Mouse (Mus musculus): ENCODE data around the gene Abcb10. TPM values are rescaled to one million over a fixed set of nuclear protein-coding genes. Genes with fewer than 3 reads are reported as not detected.
"Not testable (repeated sequence)": the region's sequence is repeated elsewhere in the genome, so short reads cannot be mapped to it uniquely, and the experiment has no call there.

Gene Abcb10
- 10 to 100 TPM; 15.6 to 18.1 TPM for total RNA-seq (2021)

- DNase-seq (ENCODE audit: low spot score in 2 of 2) = peak; percentile 80 to 82
- intact Hi-C loops (cut with DNase I) = loop anchor here (2.0 kb wide), 1 partner anchor 38 kb away; the partner anchor contains the start of genes Taf5l and Urb2
These were observed at the start of gene Abcb10 for GRCm38 (mm10) chr8:123982826-123983400. Gene Abcb10 (minus strand): TSS chr8:123983122.

- intact Hi-C loops (cut with DNase I) = no loop called here
- DNase-seq (ENCODE audit: low spot score in 2 of 2) = no peak
These were observed 44.9 kb upstream of the Abcb10 start for GRCm38 (mm10) chr8:124027831-124028230.

GRCm38 (mm10) chr8:124026265-124026664, 43.3 kb upstream of the Abcb10 start:
- intact Hi-C loops (cut with DNase I); DNase-seq (ENCODE audit: low spot score in 2 of 2): not testable (repeated sequence)

GRCm38 (mm10) chr8:124021237-124022227, 38.6 kb upstream of the Abcb10 start, which contains the start of the genes Taf5l and Urb2:
Gene Taf5l (minus strand): TSS chr8:124021397.
Gene Urb2 (plus strand): TSS chr8:124021508.
- DNase-seq (ENCODE audit: low spot score in 2 of 2) = peak; percentile 92 to 96
- intact Hi-C loops (cut with DNase I) = loop anchor here (2.0 to 5.0 kb wide), 2 partner anchors 39 to 74 kb away; partner anchors contain the start of genes Abcb10 and Nup133

- DNase-seq (ENCODE audit: low spot score in 2 of 2) = peak in 1 of 2 experiments; percentile 31
- intact Hi-C loops (cut with DNase I) = loop anchor here (2.0 to 5.0 kb wide), 2 partner anchors 38 to 73 kb away; partner anchors contain the start of genes Abcb10 and Nup133
These were observed 37.7 kb upstream of the Abcb10 start for GRCm38 (mm10) chr8:124020439-124021236.

DNA sequence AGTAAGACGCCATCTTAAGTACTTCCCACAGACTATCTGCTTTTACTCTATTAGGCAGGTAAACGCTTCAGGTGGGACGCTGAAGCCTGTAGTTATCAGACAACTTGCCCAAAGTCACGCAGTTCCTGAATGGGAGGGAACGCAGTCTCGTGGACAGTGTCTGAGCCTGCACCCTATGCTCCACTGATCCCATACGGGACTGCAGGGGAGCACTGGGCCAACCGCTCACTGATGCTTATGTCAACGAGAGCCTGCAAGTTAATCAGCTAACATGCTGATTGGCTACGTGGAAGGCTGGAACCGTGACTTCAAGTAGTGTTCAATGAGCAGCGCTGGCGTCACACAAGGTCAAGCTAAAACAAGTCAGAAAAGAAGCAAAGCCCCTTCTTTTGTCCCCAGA, 36.9 kb upstream of the Abcb10 start:
- no peak for DNase-seq (ENCODE audit: low spot score in 2 of 2)
- intact Hi-C loops (cut with DNase I) = loop anchor here (2.0 to 5.0 kb wide), 2 partner anchors 37 to 72 kb away; partner anchors contain the start of genes Abcb10 and Nup133

DNA sequence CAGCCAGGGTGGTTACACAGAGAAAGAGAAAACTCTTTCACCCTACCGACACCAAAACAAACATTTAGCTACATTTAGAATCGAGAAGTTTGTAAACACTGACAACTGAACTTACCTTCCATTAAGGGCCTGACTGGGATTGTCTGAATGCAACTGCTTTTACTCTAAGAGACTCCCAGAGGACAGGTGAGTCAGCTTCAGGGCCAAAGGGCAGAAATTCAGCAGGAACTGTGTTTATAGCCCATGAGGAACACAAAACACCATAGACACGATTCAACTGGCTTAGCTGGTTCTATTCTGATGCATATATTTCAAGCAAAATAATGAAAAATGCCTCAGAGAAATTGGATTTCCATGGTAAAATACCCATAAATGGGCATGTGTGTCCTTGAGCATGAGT, 31.8 kb upstream of the Abcb10 start:
- intact Hi-C loops (cut with DNase I) = no loop called here
- DNase-seq (ENCODE audit: low spot score in 2 of 2) = no peak

GRCm38 (mm10) chr8:124014299-124014698, 31.4 kb upstream of the Abcb10 start:
- intact Hi-C loops (cut with DNase I); DNase-seq (ENCODE audit: low spot score in 2 of 2): not testable (repeated sequence)

GRCm38 (mm10) chr8:124011989-124012586, 29.2 kb upstream of the Abcb10 start:
- intact Hi-C loops (cut with DNase I) = no loop called here
- no peak for DNase-seq (ENCODE audit: low spot score in 2 of 2)

DNA sequence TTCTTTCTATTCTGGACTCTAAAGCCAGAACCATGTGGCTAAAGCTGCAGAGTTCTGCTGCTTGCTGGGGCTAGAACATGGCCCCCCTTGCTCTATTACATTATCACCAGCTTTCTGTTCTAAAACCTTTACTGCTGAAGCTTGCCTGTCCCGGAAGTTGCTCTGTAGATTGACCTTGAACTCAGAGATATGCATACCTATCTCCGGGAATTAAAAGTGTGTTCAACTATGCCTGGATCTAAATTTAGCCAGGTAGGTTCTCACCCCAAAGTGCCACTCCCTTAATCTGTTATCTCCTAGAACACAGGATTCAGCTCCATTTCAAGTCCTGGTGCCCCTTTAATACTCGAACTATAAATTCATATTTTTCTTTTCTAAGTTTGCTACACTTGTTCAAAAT, 28.7 kb upstream of the Abcb10 start:
- DNase-seq (ENCODE audit: low spot score in 2 of 2) = no peak
- intact Hi-C loops (cut with DNase I) = no loop called here

- DNase-seq (ENCODE audit: low spot score in 2 of 2) = no peak
- intact Hi-C loops (cut with DNase I) = no loop called here
These were observed 24.9 kb upstream of the Abcb10 start for GRCm38 (mm10) chr8:124007829-124008228.

DNA sequence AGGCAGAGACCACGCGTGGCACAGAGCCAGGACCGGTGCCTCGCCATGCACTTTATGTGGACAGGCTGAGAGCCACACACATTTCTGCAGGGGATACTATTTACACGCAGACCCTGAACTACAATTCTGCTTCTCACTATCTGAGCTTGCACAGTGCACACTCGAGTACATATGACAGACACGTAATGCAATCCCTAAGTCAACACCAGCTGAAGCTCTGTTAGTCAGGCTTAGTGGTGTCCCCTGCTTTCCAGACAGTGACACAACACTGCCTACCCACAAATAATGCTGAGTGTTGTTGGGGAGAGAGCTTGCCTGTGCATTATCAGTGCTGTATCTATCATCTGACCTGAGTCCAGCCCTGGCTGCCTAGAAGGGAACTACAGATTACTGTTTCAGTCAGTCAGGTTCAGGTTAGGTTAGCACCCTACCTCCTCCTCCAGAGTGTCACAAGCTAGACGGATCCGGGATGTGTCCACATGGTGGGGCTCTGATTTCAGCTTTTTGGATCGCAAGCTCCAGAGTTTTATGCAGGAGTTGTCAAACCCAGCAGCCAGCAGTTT, 19.7 kb upstream of the Abcb10 start:
- intact Hi-C loops (cut with DNase I) = no loop called here
- DNase-seq (ENCODE audit: low spot score in 2 of 2) = no peak

- intact Hi-C loops (cut with DNase I) = no loop called here
- no peak for DNase-seq (ENCODE audit: low spot score in 2 of 2)
These were observed 16.6 kb upstream of the Abcb10 start for GRCm38 (mm10) chr8:123999568-123999967.

DNA sequence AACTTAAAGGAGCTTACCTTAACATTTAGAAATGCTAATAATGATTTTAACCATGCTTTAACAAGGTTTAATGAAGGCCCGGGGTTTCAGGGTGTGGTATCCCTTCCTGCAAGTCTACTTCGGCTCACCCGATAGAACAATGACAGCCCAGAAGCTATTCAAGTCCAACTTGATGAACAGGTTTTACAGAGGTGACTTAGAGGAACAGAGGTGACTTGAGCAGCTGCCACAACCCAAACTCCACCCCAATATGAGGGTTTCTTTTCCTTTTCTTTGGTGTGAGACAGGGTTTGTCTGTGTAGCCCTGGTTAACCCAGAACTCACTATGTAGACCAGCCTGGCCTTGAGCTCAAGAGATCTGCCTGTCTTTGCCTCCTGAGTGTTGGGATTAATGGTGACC, 11.1 kb upstream of the Abcb10 start:
- intact Hi-C loops (cut with DNase I) = no loop called here

DNA sequence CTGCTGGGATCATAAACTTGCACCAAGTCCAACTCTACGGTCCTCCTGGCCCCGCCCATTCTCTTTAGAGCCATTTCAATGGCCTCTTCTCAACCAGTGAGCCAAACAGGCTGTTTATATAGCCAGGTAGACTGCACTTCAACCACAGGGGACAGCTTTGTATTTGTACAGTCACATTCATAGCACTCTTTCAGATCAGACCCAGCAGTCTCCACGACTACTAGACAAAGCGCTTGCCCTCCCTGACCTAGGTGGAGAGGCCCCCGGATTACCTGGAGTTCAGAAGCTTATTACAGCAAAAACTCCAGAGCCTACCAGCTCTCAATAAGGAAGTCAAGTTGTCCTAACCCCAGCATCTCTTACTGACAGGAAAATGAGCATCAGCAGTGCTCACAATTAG, 10.7 kb upstream of the Abcb10 start:
- no peak for DNase-seq (ENCODE audit: low spot score in 2 of 2)
- intact Hi-C loops (cut with DNase I) = no loop called here

More for the DNA sequence above, 11.1 kb upstream of the Abcb10 start:
- DNase-seq (ENCODE audit: low spot score in 2 of 2) = no peak

GRCm38 (mm10) chr8:123992587-123992986, 9.7 kb upstream of the Abcb10 start:
- intact Hi-C loops (cut with DNase I) = no loop called here
- no peak for DNase-seq (ENCODE audit: low spot score in 2 of 2)

DNA sequence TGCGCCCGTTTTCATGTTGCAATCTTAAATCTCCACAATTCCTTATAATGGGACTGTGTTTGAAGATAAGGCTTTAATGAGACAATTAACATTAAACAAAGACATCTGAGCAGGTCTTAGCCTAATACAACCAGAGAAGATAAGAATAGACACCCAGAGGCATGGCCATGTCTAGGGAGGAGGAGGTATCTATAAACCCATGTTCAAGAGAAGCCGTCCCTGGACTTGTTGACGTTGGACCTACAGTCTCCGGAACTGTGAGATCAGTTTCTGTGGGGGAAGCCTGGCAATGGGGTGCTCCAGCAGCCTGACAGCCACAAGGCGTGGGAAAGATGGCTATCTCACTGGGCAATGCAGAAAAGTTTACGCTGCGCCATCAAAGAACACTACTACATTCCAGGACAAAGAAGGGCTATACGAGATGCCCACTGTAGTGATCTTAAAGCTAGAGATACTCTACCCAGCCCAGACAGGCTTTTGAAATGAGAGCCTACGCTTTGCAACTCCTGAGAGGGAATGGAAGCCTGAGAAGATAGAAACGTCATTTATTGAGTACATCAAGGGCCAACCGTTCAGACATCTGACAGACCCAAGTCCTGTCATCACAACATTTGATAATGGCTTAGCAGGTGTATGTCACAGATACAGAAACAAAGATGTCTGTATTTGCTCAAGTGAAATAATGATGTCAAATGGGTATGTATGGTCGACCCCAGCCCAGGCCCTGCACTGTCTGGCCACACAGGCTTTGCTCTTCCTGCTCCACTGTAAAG, 7.5 kb upstream of the Abcb10 start:
- intact Hi-C loops (cut with DNase I) = no loop called here

GRCm38 (mm10) chr8:123989128-123989527, 6.2 kb upstream of the Abcb10 start:
- DNase-seq (ENCODE audit: low spot score in 2 of 2) = no peak
- intact Hi-C loops (cut with DNase I) = no loop called here

More for the DNA sequence above, 7.5 kb upstream of the Abcb10 start:
- no peak for DNase-seq (ENCODE audit: low spot score in 2 of 2)

All from left cerebral cortex, postnatal 36 days (tissue).